Mouse (Mus musculus) embryo, embryonic 10.5 days (tissue): ENCODE data around the gene Ptges.
"Not testable (repeated sequence)": the region's sequence is repeated elsewhere in the genome, so short reads cannot be mapped to it uniquely, and the experiment has no call there.

Source experiments
- DNase-seq: peaks from one replicate; pipeline ENCODE4 v3.0.0-alpha.2; 2015; ENCODE audit warnings: low spot score

Ptges gene

GRCm38 (mm10) chr2:30927844-30928628 is 1.6 kb downstream of the Ptges start:
- DNase-seq, result peak; percentile 92

GRCm38 (mm10) chr2:30927151-30927781 is 2.4 kb downstream of the Ptges start:
- no peak for DNase-seq

DNA sequence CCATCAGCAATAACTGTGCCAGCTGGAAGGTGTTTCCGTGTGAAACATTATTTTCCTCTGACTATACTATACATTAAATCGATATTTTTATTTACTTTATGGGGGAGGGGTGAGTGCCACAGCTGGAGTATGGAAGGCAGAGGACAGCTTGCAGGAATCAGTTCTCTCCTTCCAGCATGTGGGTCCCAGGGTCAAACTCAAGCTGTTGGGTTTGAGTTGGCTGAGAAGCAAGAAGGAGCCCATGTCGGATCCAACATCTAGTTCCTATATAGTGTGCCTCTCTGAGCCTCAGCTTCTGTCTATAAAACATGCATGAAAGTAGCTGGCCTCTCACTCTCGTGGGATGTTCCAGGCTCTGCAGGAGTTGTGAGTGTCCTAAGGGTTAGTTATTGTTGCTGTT is 3.3 kb downstream of the Ptges start:
- no peak for DNase-seq

GRCm38 (mm10) chr2:30925181-30925580 is 4.5 kb downstream of the Ptges start:
- no peak for DNase-seq

GRCm38 (mm10) chr2:30923099-30923498 is 6.6 kb downstream of the Ptges start:
- no peak for DNase-seq

DNA sequence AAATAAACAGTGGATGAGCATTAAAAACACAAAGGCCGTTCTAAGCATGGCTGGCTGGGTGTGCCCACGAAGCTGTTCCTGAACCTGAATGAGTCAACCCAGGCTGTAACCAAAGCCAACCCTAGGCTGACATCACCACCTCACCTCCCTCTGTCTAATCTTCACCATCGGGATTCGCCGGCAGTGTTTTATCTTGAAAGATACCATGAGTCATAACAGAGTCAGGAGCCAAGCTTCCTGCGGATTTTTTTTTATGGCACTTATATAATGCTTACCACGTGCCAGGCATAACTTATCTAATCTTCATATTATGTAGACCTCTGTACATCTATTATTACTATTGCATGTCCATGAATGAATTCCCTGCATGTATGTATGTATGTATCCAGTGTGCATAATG is 9.4 kb downstream of the Ptges start:
- no peak for DNase-seq

- peak; percentile 59 for DNase-seq
These were observed 10.8 kb downstream of the Ptges start for GRCm38 (mm10) chr2:30918780-30919329.

- no peak for DNase-seq
These were observed 11.5 kb downstream of the Ptges start for GRCm38 (mm10) chr2:30918126-30918525.

DNA sequence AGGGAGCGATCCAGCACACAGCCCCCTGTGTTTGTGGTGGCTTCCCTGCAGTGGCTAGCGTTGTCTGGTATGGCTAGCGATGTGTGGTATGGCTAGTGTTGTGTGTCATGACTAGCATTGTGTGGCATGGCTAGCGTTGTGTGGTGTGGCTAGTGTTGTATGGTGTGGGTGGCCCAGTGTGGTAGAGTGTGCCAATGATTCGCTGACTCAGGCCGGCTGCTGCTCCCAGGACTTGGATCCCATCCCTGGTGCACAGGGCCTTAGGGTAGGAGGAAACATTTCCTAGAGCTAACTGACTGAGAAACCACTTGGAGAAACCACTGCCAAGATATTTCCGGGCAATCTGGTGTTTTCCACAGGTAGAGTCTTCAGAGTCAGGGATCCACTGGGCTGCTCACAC is 12.0 kb downstream of the Ptges start:
- no peak for DNase-seq

DNA sequence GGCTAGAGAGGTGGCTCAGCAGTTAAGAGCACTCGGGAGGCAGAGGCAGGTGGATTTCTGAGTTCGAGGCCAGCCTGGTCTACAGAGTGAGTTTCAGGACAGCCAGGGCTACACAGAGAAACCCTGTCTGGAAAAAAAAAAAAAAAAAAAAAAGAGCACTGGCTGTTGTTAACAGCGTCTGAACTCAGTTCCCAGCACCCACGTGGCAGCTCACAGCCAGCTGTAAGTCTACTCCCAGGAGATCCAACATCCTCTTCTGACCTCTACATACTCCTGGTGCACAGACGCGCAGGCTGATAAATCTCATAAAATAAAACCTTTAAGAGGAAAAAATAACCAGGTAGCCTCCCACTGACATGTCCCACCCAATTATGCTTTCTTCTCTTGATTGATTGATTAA is 13.7 kb downstream of the Ptges start:
- DNase-seq, result not testable (repeated sequence)

GRCm38 (mm10) chr2:30915376-30915775 is 14.3 kb downstream of the Ptges start:
- DNase-seq, result no peak

GRCm38 (mm10) chr2:30914836-30915235 is 14.8 kb downstream of the Ptges start:
- no peak for DNase-seq

DNA sequence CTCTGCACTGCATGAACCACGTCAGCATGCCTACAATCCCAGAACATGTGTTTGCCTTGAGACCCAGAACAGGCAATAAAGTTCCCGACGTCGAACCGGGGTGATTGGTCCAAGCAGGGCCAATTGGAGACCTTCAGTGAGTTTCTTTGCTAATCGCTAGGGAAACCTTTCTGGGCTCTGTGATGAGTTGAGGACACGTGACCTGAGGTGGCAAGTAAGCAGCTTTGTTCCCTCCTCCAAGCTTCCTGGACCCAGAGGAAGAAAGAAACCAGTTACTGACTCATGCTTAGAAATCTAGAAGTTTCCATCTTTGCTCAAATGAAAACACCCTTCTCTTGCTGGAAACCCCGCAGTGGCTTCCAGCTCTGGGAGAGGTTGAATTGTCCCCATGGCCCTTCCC is 16.6 kb downstream of the Ptges start:
- DNase-seq, result no peak

- DNase-seq, result no peak
These were observed 17.3 kb downstream of the Ptges start for GRCm38 (mm10) chr2:30912291-30912773.

GRCm38 (mm10) chr2:30906641-30907040 is 23.0 kb downstream of the Ptges start:
- DNase-seq, result no peak

GRCm38 (mm10) chr2:30905906-30906305 is 23.8 kb downstream of the Ptges start:
- no peak for DNase-seq

GRCm38 (mm10) chr2:30904991-30905390 is 24.7 kb downstream of the Ptges start:
- no peak for DNase-seq

GRCm38 (mm10) chr2:30904231-30904630 is 25.4 kb downstream of the Ptges start:
- DNase-seq, result no peak

DNA sequence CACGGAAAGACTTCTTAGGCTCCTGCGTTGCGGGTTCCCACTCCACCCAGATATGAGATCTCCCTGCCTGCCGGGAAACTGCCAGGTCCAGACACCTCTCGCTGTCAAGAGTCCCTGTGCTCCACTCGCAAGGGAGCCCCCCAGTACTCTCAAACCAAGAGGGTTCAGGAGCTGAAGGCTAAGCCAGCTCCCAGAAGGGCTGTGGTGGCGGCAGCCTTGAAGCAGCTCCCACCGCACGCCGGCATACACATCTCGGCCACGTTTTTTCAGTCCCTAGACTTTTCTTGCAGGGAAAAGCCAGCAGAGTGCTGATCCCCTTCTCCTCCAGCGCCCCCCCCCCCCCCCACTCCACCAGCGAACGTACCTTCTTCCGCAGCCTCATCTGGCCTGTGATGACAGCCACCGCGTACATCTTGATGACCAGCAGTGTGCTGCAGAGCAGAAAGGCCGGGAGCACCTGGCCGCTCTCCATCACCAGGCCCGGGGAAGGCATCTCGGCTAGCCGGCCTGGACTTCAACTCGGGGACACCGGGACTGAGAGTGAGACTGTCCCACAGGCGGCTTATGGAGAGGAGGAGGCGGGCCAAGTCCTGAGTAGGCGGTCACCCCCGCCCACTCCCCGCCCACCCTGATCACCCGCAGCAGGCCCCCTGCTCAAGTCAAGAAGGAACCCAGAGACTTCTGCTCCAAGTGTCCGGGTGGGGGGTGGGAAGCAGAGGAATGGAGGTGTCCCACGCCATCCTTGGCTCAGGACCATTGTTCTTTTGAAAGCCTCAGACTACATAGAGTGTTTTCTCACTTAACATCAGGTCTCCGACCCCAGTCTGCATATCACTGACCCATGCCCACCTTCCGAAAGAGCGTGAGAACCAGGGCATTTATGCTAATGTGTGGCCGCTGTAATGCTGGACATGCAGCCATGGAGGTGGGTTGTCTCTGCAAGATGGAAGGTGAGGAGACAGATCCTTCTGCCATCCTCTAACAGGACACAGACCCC is 26.6 kb downstream of the Ptges start:
- DNase-seq, result peak; percentile 73

DNA sequence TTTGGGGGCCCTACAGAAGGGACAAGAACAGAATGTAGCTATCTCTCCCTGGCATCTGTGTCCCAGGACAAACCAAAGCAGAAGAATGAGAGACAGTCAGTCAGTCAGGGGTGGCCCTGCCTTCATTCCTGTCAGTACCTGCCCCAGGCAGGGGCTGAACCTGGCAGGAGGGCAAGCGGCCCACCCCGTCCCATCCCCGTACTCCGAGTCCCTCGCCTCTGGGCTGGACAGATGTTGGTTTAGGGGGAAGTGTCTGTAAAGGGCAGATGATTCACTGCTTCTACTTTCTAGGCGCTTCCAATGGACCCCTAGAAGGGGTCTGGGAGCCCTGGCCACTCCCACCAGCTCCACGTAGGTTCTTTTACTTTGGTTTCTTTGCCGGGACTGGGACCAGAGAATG is 27.4 kb downstream of the Ptges start:
- DNase-seq, result no peak

GRCm38 (mm10) chr2:30901646-30902160 is 28.0 kb downstream of the Ptges start:
- DNase-seq, result no peak
